Mouse (Mus musculus) kidney, embryonic 15.5 days (tissue): ENCODE data around the gene Btbd9. TPM values are rescaled to one million over a fixed set of nuclear protein-coding genes. Genes with fewer than 3 reads are reported as not detected.

Experiments used
- ATAC-seq: fragments of 200-750 bp; cut with Nextera tagmentation; replicated peaks from 2 replicates; pipeline ENCODE4 v1.8.0; 2017; ENCODE audit warnings: moderate TSS enrichment; ENCODE audit not compliant: low FRiP score
- H3K27ac ChIP-seq: fragments of 300-500 bp; sonication (generic); 2 replicates; pipeline ENCODE4 v1.5.1; 2015; ENCODE audit warnings: mild to moderate bottlenecking, inconsistent platforms
- H3K27me3 ChIP-seq: fragments of 300-500 bp; sonication (generic); 2 replicates; pipeline ENCODE4 v1.6.1; 2015; ENCODE audit warnings: inconsistent platforms
- H3K36me3 ChIP-seq: fragments of 300-500 bp; sonication (generic); 2 replicates; pipeline ENCODE4 v1.6.1; 2015; ENCODE audit warnings: inconsistent platforms
- H3K4me1 ChIP-seq: fragments of 300-500 bp; sonication (generic); 2 replicates; pipeline ENCODE4 v1.6.1; 2015; ENCODE audit warnings: inconsistent platforms
- H3K4me2 ChIP-seq: fragments of 300-500 bp; sonication (generic); 2 replicates; pipeline ENCODE4 v1.6.1; 2015; ENCODE audit warnings: moderate library complexity, mild to moderate bottlenecking, inconsistent platforms
- H3K4me3 ChIP-seq: fragments of 300-500 bp; sonication (generic); replicated peaks from 2 replicates; pipeline ENCODE4 v1.5.1; 2015; ENCODE audit warnings: mild to moderate bottlenecking, inconsistent platforms
- H3K9ac ChIP-seq: fragments of 300-500 bp; sonication (generic); 2 replicates; pipeline ENCODE4 v1.6.1; 2015; ENCODE audit warnings: mild to moderate bottlenecking, inconsistent platforms
- H3K9me3 ChIP-seq: fragments of 300-500 bp; sonication (generic); replicated peaks from 2 replicates; pipeline ENCODE4 v1.6.1; 2016; ENCODE audit warnings: inconsistent platforms
- WGBS: fragments of 180-500 bp; shearing (Covaris S2); methylation state at CpG from one replicate; pipeline ENCODE4 v1.1.7; 2015; ENCODE audit warnings: mixed read lengths; 5-methylcytosine and 5-hydroxymethylcytosine counted together
- polyA plus RNA-seq: library from polyadenylated mRNA; unstranded; fragments of >200 nt; fragmentation: Nextera tagmentation; extraction: Ambion mirVana; gene quantifications from 2 replicates; pipeline ENCODE4 v1.2.1, GENCODE M21; 2015

Btbd9 gene
- polyA plus RNA-seq, 1 experiment from 2014 or later = 57.8 TPM

DNA sequence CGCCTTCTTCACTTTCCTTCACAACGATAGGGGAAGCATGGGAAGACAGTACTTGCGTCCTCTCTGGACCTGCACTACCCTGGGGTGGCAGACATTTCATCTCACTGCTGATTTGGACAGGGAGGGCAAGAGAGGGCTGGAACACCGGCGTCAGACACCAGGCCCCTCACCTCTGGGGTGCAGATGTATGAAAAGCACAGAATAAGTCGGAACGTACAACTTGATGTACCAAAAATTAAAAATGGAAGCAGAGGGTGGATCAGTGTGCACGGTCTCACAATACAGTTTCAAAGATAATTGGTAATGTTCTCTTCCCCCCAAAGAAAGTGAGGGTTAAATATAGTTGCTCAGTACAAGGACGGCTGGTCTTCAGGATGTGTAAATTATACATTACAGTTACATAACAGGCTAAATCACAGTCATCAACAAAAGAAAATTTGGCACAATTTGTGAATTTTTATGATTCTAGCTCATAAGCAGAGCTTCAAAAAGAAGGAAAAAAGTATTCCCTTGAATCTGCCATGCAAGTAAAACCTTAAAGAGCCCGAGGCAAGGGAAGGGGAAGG is 106.7 kb downstream of the Btbd9 start:
- no peak for ATAC-seq
- H3K36me3 ChIP-seq = no peaks in the 10 kb centered on the region
- H3K9me3 ChIP-seq = no peaks in the 10 kb centered on the region
- H3K4me2 ChIP-seq = no peak overlapping the region
- H3K4me3 ChIP-seq = no peak overlapping the region
- H3K27me3 ChIP-seq = no peaks in the 10 kb centered on the region
- WGBS = 81% methylated on average over 10 of the region's 10 CpGs
- peaks cover 29% of the 10 kb centered on the region for H3K4me1 ChIP-seq
- no peak overlapping the region for H3K9ac ChIP-seq
- H3K27ac ChIP-seq = no peak overlapping the region

DNA sequence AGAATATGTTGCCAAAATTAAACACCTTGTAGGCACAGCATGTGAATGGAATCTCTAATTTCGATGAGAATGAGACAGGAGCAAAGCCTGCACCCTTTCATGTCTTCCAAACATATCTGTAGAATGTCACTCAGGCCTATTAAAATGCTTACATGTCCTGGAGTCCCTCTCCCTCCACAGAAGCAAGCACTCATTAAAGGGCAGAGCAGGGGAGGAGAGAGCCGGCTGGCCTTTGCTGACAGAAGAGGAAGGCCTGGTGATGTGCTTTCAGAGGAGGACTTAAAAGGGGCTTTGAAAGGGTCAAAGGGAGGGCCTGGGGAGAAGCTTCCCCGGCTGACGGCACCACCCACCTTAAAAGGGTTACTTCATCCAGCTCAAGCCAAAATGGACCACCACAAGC is 107.9 kb downstream of the Btbd9 start:
- 32% methylated on average over 4 of the region's 4 CpGs for WGBS
- H3K27me3 ChIP-seq = no peaks in the 10 kb centered on the region
- ATAC-seq = no peak
- H3K9me3 ChIP-seq = no peaks in the 10 kb centered on the region
- no peak overlapping the region for H3K27ac ChIP-seq
- no peak overlapping the region for H3K9ac ChIP-seq
- no peaks in the 10 kb centered on the region for H3K36me3 ChIP-seq
- H3K4me3 ChIP-seq = no peak overlapping the region
- peaks cover 29% of the 10 kb centered on the region for H3K4me1 ChIP-seq
- H3K4me2 ChIP-seq = no peak overlapping the region

DNA sequence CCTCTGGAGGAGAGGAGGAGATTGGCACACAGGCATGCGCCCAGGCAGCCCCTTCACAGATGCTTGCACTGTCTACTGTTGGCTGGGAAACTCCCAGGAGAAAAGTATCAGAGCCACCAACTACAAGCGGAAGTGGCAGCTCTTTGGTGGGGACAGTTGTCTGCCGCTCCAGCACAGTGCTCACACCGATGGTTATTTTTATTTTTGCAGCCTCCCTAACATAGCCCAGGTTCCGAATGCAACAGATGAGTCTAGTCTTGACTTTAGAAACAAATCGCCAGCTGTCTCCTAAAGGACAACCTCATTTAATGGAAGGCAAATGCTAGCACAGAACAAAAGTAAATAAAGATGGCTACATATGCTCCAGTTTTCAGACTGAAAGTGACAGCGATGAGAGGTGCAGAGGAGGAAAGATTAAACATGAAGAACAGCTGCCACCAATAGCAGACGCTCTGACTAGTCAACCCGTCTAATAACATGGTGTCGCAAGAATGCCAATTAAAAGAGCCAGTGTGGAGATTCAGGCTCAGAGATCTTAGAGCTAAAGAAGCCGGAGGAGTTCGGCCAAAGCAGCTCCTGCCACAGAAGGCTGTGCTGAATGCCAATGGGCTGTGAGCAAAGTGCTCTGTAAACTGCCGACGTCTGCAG is 108.6 kb downstream of the Btbd9 start:
- 59% methylated on average over 14 of the region's 14 CpGs for WGBS

DNA sequence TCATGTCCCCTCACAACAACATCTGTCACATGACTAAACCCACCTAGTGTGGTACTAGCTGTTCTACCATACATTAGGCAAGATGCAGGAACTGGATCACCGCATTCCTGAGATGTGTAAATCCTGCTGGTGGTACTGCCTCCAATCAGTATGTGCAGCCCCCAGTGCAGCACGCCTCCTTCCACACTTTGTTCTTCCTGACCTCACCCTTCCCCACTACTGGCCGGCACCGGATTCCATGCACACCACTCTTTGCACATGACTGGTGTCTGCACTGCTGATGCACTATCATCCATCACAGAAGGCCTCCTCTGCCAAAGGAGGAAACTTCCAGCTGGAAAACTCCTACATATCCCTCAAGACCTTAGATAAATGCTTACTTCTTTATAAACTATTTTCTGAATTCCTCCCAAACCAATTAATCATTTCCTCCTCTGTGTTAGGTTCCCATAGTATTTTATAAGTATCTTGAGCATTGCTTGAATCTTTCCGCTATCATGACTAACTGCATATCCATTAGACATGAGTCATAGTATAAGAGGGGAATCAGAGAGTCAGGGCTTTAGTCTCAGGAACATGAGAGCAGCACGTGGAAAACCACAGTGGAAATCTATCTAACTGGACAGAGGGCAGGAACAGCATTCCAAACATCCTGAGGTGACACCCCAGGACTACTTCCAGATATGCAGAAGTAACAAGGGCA is 111.1 kb downstream of the Btbd9 start:
- Histone ChIP-seq H3K4me1 (peaks cover 18% of the 10 kb centered on the region), H3K4me2 (no peak overlapping the region), H3K4me3 (no peak overlapping the region), H3K9ac (no peak overlapping the region), H3K27ac (no peak overlapping the region), H3K36me3 (no peaks in the 10 kb centered on the region), H3K9me3 (no peaks in the 10 kb centered on the region), H3K27me3 (no peaks in the 10 kb centered on the region)
- 60% methylated on average over 6 of the region's 6 CpGs for WGBS
- no peak for ATAC-seq

More for the DNA sequence above, 108.6 kb downstream of the Btbd9 start:
- no peak overlapping the region for H3K4me3 ChIP-seq
- H3K9ac ChIP-seq = no peak overlapping the region
- H3K36me3 ChIP-seq = no peaks in the 10 kb centered on the region
- no peak overlapping the region for H3K4me2 ChIP-seq
- peaks cover 29% of the 10 kb centered on the region for H3K4me1 ChIP-seq
- no peak for ATAC-seq
- H3K9me3 ChIP-seq = no peaks in the 10 kb centered on the region
- no peaks in the 10 kb centered on the region for H3K27me3 ChIP-seq
- no peak overlapping the region for H3K27ac ChIP-seq

DNA sequence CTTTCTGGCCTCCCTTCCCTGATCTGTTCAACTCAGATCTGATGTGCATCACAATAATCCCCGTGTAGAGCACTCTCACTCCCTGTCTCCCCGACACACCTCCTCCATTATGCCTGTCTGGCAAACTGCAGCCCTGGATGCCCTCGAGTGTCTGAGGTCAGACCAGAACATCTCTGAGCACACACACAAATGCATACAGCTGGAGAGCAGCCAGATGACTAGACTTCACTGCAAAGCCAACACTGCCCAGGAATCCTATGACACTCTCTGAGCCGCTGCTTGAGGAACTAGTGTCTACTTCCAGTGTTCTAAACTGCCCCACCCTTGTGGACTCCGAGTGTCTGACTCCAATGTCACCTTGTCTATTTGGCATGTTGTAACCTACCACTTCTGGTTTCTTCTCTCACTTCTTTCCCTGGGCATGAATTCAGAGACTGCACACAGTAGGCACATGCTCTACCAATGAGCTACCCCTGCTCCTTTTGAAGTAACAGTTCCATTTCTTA is 112.0 kb downstream of the Btbd9 start:
- H3K36me3 ChIP-seq = no peaks in the 10 kb centered on the region
- no peak overlapping the region for H3K9ac ChIP-seq
- H3K4me2 ChIP-seq = no peak overlapping the region
- H3K9me3 ChIP-seq = no peaks in the 10 kb centered on the region
- WGBS = 69% methylated on average over 5 of the region's 5 CpGs
- H3K4me3 ChIP-seq = no peak overlapping the region
- no peaks in the 10 kb centered on the region for H3K27me3 ChIP-seq
- no peak overlapping the region for H3K27ac ChIP-seq
- no peak for ATAC-seq
- peaks cover 16% of the 10 kb centered on the region for H3K4me1 ChIP-seq

DNA sequence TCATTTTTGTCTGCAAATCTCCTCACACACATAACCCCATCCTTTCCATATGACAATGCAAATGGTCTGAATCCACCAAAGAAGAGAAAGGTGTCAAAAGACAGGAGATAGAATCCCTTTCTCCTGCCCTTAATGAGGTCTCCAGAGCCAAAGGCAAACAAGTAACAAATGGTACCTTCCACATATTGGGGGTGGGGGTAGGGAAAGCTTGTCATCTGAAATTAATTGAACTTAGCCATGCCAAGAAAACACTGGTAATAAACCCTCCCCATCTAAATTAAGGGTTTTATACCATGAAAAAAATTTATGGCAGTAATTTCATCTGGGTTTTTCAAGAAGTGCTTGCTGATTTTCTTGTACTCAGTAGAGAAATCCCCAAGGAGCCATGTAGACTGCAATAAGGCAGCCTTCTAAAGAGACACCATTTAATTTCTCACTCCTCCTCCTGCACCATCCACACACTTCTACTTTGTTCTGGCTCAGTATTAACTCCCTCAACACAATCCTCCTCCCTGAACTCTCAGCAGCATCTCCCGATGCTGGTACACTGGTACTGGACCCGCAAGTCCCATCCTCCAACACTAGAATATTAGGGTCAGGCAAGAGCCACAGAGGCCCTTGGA is 115.5 kb downstream of the Btbd9 start:
- H3K27me3 ChIP-seq = no peaks in the 10 kb centered on the region
- H3K27ac ChIP-seq = no peak overlapping the region
- 0 out of 2 replicates have a peak, but pooled peaks cover 14% of the 10 kb centered on the region for H3K4me1 ChIP-seq
- no peaks in the 10 kb centered on the region for H3K9me3 ChIP-seq
- 66% methylated on average over 2 of the region's 2 CpGs for WGBS
- no peak overlapping the region for H3K9ac ChIP-seq
- no peak overlapping the region for H3K4me3 ChIP-seq
- no peaks in the 10 kb centered on the region for H3K36me3 ChIP-seq
- no peak overlapping the region for H3K4me2 ChIP-seq
- no peak for ATAC-seq

DNA sequence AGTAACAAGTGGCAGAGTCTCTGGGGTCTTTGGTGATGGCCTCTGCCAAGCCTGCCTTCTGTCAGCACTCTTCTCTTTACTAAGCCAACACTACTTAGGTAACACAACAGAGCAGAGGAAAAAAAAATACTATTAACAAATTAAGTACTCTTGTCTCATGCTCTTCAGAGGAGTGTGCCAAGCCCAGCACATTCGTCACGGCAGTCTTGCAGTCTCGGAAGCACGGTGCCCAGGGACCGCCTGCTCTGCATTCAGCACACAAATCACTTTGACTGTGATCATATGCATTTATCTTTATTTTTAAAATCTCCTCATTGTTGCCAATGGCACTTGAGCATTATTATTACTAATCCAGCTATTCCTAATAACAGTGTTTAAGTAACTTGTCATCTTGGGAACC is 116.6 kb downstream of the Btbd9 start:
- no peak overlapping the region for H3K9ac ChIP-seq
- H3K9me3 ChIP-seq = no peaks in the 10 kb centered on the region
- no peak for ATAC-seq
- no peak overlapping the region for H3K4me2 ChIP-seq
- H3K27ac ChIP-seq = no peak overlapping the region
- no peaks in the 10 kb centered on the region for H3K36me3 ChIP-seq
- no peaks in the 10 kb centered on the region for H3K27me3 ChIP-seq
- H3K4me3 ChIP-seq = no peak overlapping the region
- H3K4me1 ChIP-seq = 0 out of 2 replicates have a peak, but pooled peaks cover 12% of the 10 kb centered on the region
- WGBS = 73% methylated on average over 5 of the region's 5 CpGs

DNA sequence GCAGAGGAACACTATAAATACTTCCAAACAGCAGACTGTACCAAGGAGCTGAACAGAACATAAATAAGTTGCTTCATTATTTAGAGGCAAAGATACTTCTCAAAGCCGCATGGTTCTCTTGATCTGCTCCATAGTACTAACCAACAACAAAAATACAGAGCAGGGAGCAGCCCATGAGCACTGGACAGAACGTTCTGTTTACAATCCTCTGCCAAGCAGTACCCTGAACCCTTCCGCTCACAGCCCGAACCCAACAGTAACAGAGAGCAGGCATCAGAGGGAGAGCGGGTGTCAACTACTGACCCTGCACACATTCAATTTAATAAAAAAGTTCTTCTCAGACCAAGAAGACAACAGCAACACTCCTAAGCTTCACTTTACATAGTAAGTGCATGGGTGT is 117.4 kb downstream of the Btbd9 start:
- H3K27ac ChIP-seq = no peak overlapping the region
- H3K9ac ChIP-seq = no peak overlapping the region
- no peak for ATAC-seq
- 92% methylated on average over 5 of the region's 5 CpGs for WGBS
- H3K36me3 ChIP-seq = no peaks in the 10 kb centered on the region
- H3K4me2 ChIP-seq = no peak overlapping the region
- H3K4me3 ChIP-seq = no peak overlapping the region
- H3K4me1 ChIP-seq = peaks cover 12% of the 10 kb centered on the region; the same call in 1 of the 2 replicates
- H3K9me3 ChIP-seq = no peaks in the 10 kb centered on the region
- H3K27me3 ChIP-seq = no peaks in the 10 kb centered on the region

DNA sequence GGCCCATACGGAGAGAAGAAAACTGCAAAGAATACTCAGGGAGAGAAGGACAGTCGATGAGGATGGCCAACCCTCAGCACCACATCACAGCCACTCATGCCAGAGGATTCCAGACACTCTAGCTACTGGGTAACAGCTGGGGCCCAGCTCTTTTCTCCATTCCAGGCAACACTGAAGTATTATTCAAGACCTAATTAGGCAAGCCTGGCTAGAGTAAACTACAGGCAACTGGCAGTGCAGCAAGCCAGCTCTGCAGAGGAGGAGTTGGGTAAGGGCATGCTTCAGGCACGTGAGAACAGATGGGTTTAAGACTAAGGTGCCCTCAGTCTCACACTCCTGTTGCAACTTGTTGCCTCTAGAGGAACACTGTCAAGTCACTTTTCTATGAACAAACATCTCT is 118.0 kb downstream of the Btbd9 start:
- H3K4me3 ChIP-seq = no peak overlapping the region
- no peak overlapping the region for H3K9ac ChIP-seq
- H3K27ac ChIP-seq = no peak overlapping the region
- no peaks in the 10 kb centered on the region for H3K27me3 ChIP-seq
- H3K4me1 ChIP-seq = peaks cover 12% of the 10 kb centered on the region; the same call in 1 of the 2 replicates
- no peak overlapping the region for H3K4me2 ChIP-seq
- H3K9me3 ChIP-seq = no peaks in the 10 kb centered on the region
- ATAC-seq = no peak
- 69% methylated on average over 3 of the region's 3 CpGs for WGBS
- no peaks in the 10 kb centered on the region for H3K36me3 ChIP-seq

DNA sequence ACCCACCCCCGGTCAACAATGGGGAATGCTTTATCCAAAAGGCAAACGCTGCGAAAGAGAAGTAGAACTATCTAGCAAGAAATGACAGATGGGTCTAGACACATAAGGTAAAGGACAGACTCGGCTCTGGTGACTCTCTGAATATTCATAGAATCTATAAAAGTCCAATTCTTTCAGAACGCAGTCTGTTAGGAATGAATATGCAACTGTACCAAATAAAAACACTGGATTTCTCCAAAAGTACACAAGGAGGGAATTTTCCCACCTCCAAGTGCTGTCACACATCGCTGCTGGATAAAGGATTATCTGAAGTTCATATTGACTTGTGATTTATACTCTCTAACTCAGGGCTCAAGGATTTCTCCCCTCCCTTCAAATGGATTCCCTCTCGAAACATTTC is 118.8 kb downstream of the Btbd9 start:
- H3K9me3 ChIP-seq = no peaks in the 10 kb centered on the region
- H3K27me3 ChIP-seq = no peaks in the 10 kb centered on the region
- peaks cover 12% of the 10 kb centered on the region; the same call in 1 of the 2 replicates for H3K4me1 ChIP-seq
- ATAC-seq = no peak
- no peak overlapping the region for H3K4me3 ChIP-seq
- H3K36me3 ChIP-seq = no peaks in the 10 kb centered on the region
- no peak overlapping the region for H3K4me2 ChIP-seq
- no peak overlapping the region for H3K27ac ChIP-seq
- 80% methylated on average over 7 of the region's 7 CpGs for WGBS
- H3K9ac ChIP-seq = no peak overlapping the region

DNA sequence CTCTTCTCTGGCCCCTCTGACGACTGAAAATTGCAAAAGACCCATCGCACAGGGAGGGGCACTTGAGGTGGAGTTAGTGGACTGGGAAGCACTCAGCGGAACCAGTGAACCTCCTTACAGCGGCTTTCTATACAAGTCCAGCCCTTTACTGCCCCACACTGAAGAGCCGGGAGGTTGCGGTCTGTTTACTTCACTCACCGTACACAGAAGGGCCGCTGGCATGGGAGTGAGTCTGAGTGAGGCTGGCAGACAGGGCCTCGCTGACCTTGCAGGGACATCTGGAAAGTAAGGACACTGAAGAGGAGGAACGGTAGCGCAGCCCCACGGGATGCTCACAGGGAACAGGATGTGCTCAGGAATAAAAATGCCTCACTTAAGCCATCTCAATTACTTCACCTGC is 120.0 kb downstream of the Btbd9 start:
- Histone ChIP-seq H3K27me3 (no peaks in the 10 kb centered on the region), H3K4me3 (no peak overlapping the region), H3K4me1 (peaks cover 12% of the 10 kb centered on the region; the same call in 1 of the 2 replicates), H3K27ac (no peak overlapping the region), H3K9me3 (no peaks in the 10 kb centered on the region), H3K4me2 (no peak overlapping the region), H3K9ac (no peak overlapping the region), H3K36me3 (no peaks in the 10 kb centered on the region)
- WGBS = 40% methylated on average over 12 of the region's 12 CpGs
- ATAC-seq = 0 out of 2 replicates have a peak, but pooled peaks have one; percentile 46

DNA sequence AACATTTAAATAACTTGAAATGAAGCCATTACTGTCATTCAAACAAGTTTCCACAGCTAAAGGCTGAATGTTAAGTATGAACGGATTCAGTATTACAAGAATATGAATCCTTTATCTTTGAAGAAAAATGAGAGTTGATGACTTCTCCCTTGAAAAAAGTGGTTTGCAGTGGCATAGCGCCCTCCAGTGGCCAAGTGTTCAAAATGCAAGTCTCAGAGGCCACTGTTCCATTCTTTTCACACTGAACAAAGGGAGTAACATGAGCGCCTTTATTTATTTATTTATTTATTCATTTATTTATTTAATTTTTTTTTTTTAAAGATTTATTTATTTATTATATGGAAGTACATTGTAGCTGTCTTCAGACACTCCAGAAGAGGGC is 121.4 kb downstream of the Btbd9 start:
- Histone ChIP-seq H3K4me2 (no peak overlapping the region), H3K27me3 (no peaks in the 10 kb centered on the region), H3K27ac (no peak overlapping the region), H3K4me3 (no peak overlapping the region), H3K36me3 (no peaks in the 10 kb centered on the region), H3K4me1 (peaks cover 8% of the 10 kb centered on the region; the same call in 1 of the 2 replicates), H3K9me3 (no peaks in the 10 kb centered on the region), H3K9ac (no peak overlapping the region)
- WGBS = 29% methylated on average over 3 of the region's 3 CpGs
- ATAC-seq = no peak
